Mouse (Mus musculus): ENCODE data around the gene Scrt2.

DNA sequence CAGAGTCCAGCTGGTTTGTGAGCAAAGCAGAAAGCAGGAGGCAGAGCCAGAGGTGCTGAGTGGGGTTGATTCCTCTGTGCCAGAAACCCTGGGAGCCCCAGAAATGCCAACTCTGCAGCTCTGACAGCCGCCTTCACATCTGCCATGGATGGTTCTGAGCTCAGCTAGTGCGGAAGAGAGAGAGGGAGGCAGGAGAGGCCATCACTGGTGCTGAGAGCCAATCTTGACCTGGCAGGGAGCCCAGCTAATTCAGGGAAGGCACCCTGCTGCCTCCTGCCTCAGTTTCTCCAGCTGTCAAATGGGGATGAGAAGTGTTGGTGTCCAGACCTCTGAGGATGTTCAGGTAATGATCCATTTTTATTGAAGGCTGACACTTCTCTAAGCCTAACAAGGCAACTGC lies 6.8 kb upstream of the Scrt2 start:
- TF ChIP-seq POLR2A (IDR thresholded peaks at IDR 0.05; ENCODE audit: insufficient read depth, low read depth, low read length) (no peak), CTCF (IDR thresholded peaks at IDR 0.05; ENCODE audit: insufficient read depth, low read depth, low read length) (no peak)

Measured in olfactory bulb, adult 2 months (tissue).